Mouse (Mus musculus): ENCODE data around the gene Ptprn2.

GRCm38 (mm10) chr12:116949726-116950125 is 464.2 kb downstream of the Ptprn2 start:
- TF ChIP-seq CTCF (IDR thresholded peaks at IDR 0.05; ENCODE audit: low read depth, low read length) (no peak), GATA2 (IDR thresholded peaks at IDR 0.05; ENCODE audit: borderline replicate concordance, low read depth, low read length) (no peak), POLR2AphosphoS5 (IDR thresholded peaks at IDR 0.05; ENCODE audit: insufficient replicate concordance, low read depth, low read length) (no peak)
